Mouse (Mus musculus) limb, embryonic 15.5 days (tissue): Measurements from ENCODE around the gene Il12b. TPM values are rescaled to one million over a fixed set of nuclear protein-coding genes. Genes with fewer than 3 reads are reported as not detected.

Source experiments
- ATAC-seq: fragments of 200-750 bp; cut with Nextera tagmentation; 2 replicates; pipeline ENCODE4 v1.8.0; 2017; ENCODE audit warnings: low read depth, moderate TSS enrichment; ENCODE audit not compliant: insufficient number of reproducible peaks, low FRiP score, low TSS enrichment
- H3K27ac ChIP-seq: fragments of 300-500 bp; sonication (generic); 2 replicates; pipeline ENCODE4 v1.5.1; 2015; ENCODE audit warnings: moderate library complexity, mild to moderate bottlenecking, inconsistent platforms
- H3K27me3 ChIP-seq: fragments of 300-500 bp; sonication (generic); 2 replicates; pipeline ENCODE4 v1.6.1; 2015; ENCODE audit warnings: inconsistent platforms
- H3K36me3 ChIP-seq: fragments of 300-500 bp; sonication (generic); 2 replicates; pipeline ENCODE4 v1.6.1; 2015; ENCODE audit warnings: inconsistent platforms
- H3K4me1 ChIP-seq: fragments of 300-500 bp; sonication (generic); 2 replicates; pipeline ENCODE4 v1.6.1; 2015; ENCODE audit warnings: inconsistent platforms
- H3K4me2 ChIP-seq: fragments of 300-500 bp; sonication (generic); 2 replicates; pipeline ENCODE4 v1.6.1; 2015; ENCODE audit warnings: mild to moderate bottlenecking, inconsistent platforms
- H3K4me3 ChIP-seq: fragments of 300-500 bp; sonication (generic); 2 replicates; pipeline ENCODE4 v1.5.1; 2015; ENCODE audit warnings: mild to moderate bottlenecking, inconsistent platforms
- H3K9ac ChIP-seq: fragments of 300-500 bp; sonication (generic); 2 replicates; pipeline ENCODE4 v1.6.1; 2015; ENCODE audit warnings: inconsistent platforms
- H3K9me3 ChIP-seq: fragments of 300-500 bp; sonication (generic); 2 replicates; pipeline ENCODE4 v1.6.1; 2016; ENCODE audit warnings: inconsistent platforms
- WGBS: fragments of 180-500 bp; shearing (Covaris S2); methylation state at CpG from one replicate; pipeline ENCODE4 v1.1.7; 2015; 5-methylcytosine and 5-hydroxymethylcytosine counted together
- polyA plus RNA-seq: library from polyadenylated mRNA; unstranded; fragments of >200 nt; fragmentation: Nextera tagmentation; extraction: Ambion mirVana; gene quantifications from 2 replicates; pipeline ENCODE4 v1.2.1, GENCODE M21; 2015

Gene Il12b
- polyA plus RNA-seq, 1 experiment from 2014 or later: 0.08 TPM

GRCm38 (mm10) chr11:44395401-44395800 lies 4.5 kb upstream of the Il12b start:
- Histone ChIP-seq H3K36me3 (no peaks in the 10 kb centered on the region), H3K9me3 (no peaks in the 10 kb centered on the region), H3K27ac (no peak overlapping the region), H3K4me1 (peaks cover 6% of the 10 kb centered on the region; the same call in 1 of the 2 replicates), H3K4me2 (no peak overlapping the region), H3K9ac (no peak overlapping the region), H3K27me3 (0 out of 2 replicates have a peak, but pooled peaks cover 3% of the 10 kb centered on the region), H3K4me3 (no peak overlapping the region)
- no peak for ATAC-seq
- 88% methylated on average over 4 of the region's 4 CpGs for WGBS

GRCm38 (mm10) chr11:44397551-44397950 lies 2.3 kb upstream of the Il12b start:
- 60% methylated on average over 3 of the region's 3 CpGs for WGBS
- Histone ChIP-seq H3K9ac (no peak overlapping the region), H3K4me1 (peaks cover 6% of the 10 kb centered on the region; the same call in 1 of the 2 replicates), H3K4me2 (no peak overlapping the region), H3K9me3 (no peaks in the 10 kb centered on the region), H3K4me3 (no peak overlapping the region), H3K27me3 (0 out of 2 replicates have a peak, but pooled peaks cover 3% of the 10 kb centered on the region), H3K27ac (no peak overlapping the region), H3K36me3 (no peaks in the 10 kb centered on the region)
- ATAC-seq: no peak

DNA sequence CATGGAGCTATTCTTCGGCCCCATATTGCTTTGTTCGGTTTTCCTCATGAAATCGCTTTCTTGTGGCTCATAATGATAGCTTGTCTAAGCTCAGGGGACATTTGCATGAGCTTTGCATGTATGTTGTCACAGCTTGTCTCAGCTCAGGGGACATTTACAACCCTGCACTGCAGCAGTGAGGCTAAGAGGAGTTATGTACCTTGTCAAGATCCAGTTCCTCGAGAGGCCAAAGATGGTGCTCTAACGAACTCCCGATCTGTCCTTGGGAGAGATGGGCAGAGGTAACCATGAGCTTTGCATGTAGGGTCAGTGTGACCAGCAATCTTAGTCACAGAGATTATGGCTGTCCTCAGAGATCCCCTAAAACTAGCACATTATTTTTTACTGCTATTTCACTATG lies 1.5 kb upstream of the Il12b start:
- Histone ChIP-seq H3K27me3 (0 out of 2 replicates have a peak, but pooled peaks cover 3% of the 10 kb centered on the region), H3K27ac (no peak overlapping the region), H3K9ac (no peak overlapping the region), H3K4me3 (peak overlapping the region; percentile 38; the same call in 1 of the 2 replicates), H3K4me2 (peak overlapping the region; percentile 64; the same call in 1 of the 2 replicates), H3K36me3 (no peaks in the 10 kb centered on the region), H3K4me1 (peaks cover 6% of the 10 kb centered on the region; the same call in 1 of the 2 replicates), H3K9me3 (no peaks in the 10 kb centered on the region)
- 73% methylated on average over 6 of the region's 6 CpGs for WGBS
- no peak for ATAC-seq

GRCm38 (mm10) chr11:44398782-44399225 lies 1.1 kb upstream of the Il12b start:
- H3K9me3 ChIP-seq: no peaks in the 10 kb centered on the region
- H3K4me1 ChIP-seq: peaks cover 6% of the 10 kb centered on the region; the same call in 1 of the 2 replicates
- peak overlapping the region; percentile 38 for H3K4me3 ChIP-seq
- WGBS: 4% methylated on average over 20 of the region's 20 CpGs
- no peak for ATAC-seq
- peak overlapping the region; percentile 64 for H3K4me2 ChIP-seq
- no peak overlapping the region for H3K9ac ChIP-seq
- no peak overlapping the region for H3K27ac ChIP-seq
- 0 out of 2 replicates have a peak, but pooled peaks cover 3% of the 10 kb centered on the region for H3K27me3 ChIP-seq
- H3K36me3 ChIP-seq: no peaks in the 10 kb centered on the region

DNA sequence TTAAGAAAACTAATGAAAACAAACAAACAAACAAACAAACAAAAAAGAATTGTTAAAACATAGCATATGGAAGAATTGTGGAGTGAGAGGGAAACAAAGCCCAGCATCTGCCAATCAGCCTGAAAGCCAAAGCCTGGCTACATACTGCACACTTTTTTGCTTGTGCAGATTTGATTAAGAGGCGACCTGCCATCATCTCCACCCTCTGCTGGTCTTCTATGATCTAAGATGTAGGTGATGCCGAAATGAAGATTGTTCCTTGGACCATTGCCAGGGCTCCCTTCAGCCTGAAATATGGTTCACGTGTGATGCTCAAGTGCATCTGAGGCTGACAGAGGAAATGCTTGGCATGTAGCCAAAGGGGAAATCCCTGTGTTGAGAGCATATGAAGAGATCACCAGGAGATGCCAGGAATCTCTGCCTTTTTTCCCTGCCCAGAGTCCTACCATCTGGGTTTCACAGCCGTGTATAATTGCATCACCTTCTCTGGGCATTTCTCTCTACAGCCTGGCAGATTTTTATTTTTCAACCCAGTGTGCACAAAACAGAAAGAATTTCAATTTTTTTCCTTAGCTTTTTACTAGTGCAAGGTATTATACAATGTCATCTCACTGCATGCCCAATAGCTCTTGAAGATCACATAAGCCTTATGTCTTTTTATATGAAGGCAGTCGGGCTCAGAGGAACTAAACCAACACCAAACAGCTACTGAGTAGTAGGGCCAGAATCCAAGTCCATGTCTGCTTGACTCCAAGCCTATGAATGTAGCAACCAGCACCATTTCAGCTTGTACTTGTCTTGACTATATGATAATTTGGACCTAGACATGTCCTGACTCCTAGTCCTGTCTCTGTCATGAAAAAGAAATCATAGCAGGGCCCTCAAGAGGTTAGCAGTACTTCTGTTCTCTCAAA lies 2.0 kb downstream of the Il12b start:
- H3K9me3 ChIP-seq: no peaks in the 10 kb centered on the region
- 40% methylated on average over 5 of the region's 5 CpGs for WGBS

GRCm38 (mm10) chr11:44405113-44405512 lies 5.2 kb downstream of the Il12b start:
- no peak overlapping the region for H3K4me2 ChIP-seq
- no peak overlapping the region for H3K9ac ChIP-seq
- no peak overlapping the region for H3K27ac ChIP-seq
- no peaks in the 10 kb centered on the region for H3K27me3 ChIP-seq
- H3K4me1 ChIP-seq: 0 out of 2 replicates have a peak, but pooled peaks cover 6% of the 10 kb centered on the region
- 68% methylated on average over 4 of the region's 4 CpGs for WGBS
- no peak for ATAC-seq
- no peaks in the 10 kb centered on the region for H3K36me3 ChIP-seq
- no peak overlapping the region for H3K4me3 ChIP-seq
- no peaks in the 10 kb centered on the region for H3K9me3 ChIP-seq

More for the DNA sequence above, 2.0 kb downstream of the Il12b start:
- no peak overlapping the region for H3K9ac ChIP-seq
- H3K4me2 ChIP-seq: no peak overlapping the region
- H3K27me3 ChIP-seq: 0 out of 2 replicates have a peak, but pooled peaks cover 3% of the 10 kb centered on the region
- no peaks in the 10 kb centered on the region for H3K36me3 ChIP-seq
- ATAC-seq: no peak
- peaks cover 6% of the 10 kb centered on the region; the same call in 1 of the 2 replicates for H3K4me1 ChIP-seq
- no peak overlapping the region for H3K27ac ChIP-seq
- H3K4me3 ChIP-seq: no peak overlapping the region

GRCm38 (mm10) chr11:44405961-44406360 lies 6.1 kb downstream of the Il12b start:
- WGBS: 26% methylated on average over 1 of the region's 1 CpGs
- no peak for ATAC-seq
- Histone ChIP-seq H3K27me3 (no peaks in the 10 kb centered on the region), H3K4me2 (no peak overlapping the region), H3K27ac (no peak overlapping the region), H3K36me3 (no peaks in the 10 kb centered on the region), H3K4me3 (no peak overlapping the region), H3K9me3 (no peaks in the 10 kb centered on the region), H3K4me1 (0 out of 2 replicates have a peak, but pooled peaks cover 6% of the 10 kb centered on the region), H3K9ac (no peak overlapping the region)

DNA sequence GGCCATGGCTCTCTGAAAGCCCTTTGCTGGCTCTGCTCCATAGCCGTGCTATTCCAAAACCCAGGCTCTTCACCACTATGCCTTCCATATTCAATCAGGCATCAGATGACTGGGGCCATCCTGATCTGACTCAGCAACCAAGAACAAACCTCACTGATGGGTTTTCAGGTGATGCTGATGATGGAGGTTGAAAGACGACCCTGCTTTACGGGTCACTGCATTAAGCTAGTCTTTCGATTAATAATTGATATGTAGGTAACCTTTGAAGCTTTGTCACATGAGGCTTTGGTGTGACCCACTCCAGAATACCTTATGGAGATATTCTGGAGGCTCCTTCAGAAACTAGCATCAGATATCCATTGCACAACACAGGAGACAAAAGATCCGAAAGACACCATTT lies 6.6 kb downstream of the Il12b start:
- H3K4me1 ChIP-seq: 0 out of 2 replicates have a peak, but pooled peaks cover 6% of the 10 kb centered on the region
- H3K9me3 ChIP-seq: no peaks in the 10 kb centered on the region
- no peaks in the 10 kb centered on the region for H3K27me3 ChIP-seq
- H3K4me2 ChIP-seq: no peak overlapping the region
- no peak overlapping the region for H3K4me3 ChIP-seq
- H3K9ac ChIP-seq: no peak overlapping the region
- H3K36me3 ChIP-seq: no peaks in the 10 kb centered on the region
- no peak for ATAC-seq
- H3K27ac ChIP-seq: no peak overlapping the region
- WGBS: 79% methylated on average over 5 of the region's 5 CpGs

- H3K4me3 ChIP-seq: no peak overlapping the region
- WGBS: 22% methylated on average over 5 of the region's 5 CpGs
- no peak overlapping the region for H3K9ac ChIP-seq
- 0 out of 2 replicates have a peak, but pooled peaks cover 6% of the 10 kb centered on the region for H3K4me1 ChIP-seq
- no peak for ATAC-seq
- no peak overlapping the region for H3K4me2 ChIP-seq
- H3K36me3 ChIP-seq: no peaks in the 10 kb centered on the region
- H3K9me3 ChIP-seq: no peaks in the 10 kb centered on the region
- H3K27me3 ChIP-seq: no peaks in the 10 kb centered on the region
- no peak overlapping the region for H3K27ac ChIP-seq
Observed at GRCm38 (mm10) chr11:44408626-44409025, 8.8 kb downstream of the Il12b start.

GRCm38 (mm10) chr11:44410413-44410812 lies 10.6 kb downstream of the Il12b start:
- H3K27ac ChIP-seq: no peak overlapping the region
- 40% methylated on average over 3 of the region's 3 CpGs for whole genome bisulfite sequencing

DNA sequence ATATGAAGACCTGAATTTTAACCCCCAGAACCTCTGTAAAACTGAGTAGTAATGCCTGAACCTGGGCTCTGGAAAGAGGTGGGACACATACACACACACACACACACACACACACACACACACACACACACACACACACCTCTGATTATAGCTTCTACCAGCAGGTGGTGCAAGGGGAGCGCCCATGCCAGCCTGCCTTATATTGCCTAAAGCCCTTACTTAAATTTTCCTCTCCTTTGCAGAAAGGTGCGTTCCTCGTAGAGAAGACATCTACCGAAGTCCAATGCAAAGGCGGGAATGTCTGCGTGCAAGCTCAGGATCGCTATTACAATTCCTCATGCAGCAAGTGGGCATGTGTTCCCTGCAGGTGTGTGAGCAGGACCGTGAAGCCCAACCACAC lies 12.4 kb downstream of the Il12b start:
- WGBS: 62% methylated on average over 8 of the region's 8 CpGs
- Histone ChIP-seq H3K9me3 (no peaks in the 10 kb centered on the region), H3K4me1 (0 out of 2 replicates have a peak, but pooled peaks cover 6% of the 10 kb centered on the region), H3K27me3 (no peaks in the 10 kb centered on the region), H3K36me3 (no peaks in the 10 kb centered on the region), H3K27ac (no peak overlapping the region), H3K4me3 (no peak overlapping the region), H3K9ac (no peak overlapping the region), H3K4me2 (no peak overlapping the region)
- ATAC-seq: no peak

More at GRCm38 (mm10) chr11:44410413-44410812, 10.6 kb downstream of the Il12b start:
- H3K9me3 ChIP-seq: no peaks in the 10 kb centered on the region
- H3K36me3 ChIP-seq: no peaks in the 10 kb centered on the region
- no peaks in the 10 kb centered on the region for H3K27me3 ChIP-seq
- 0 out of 2 replicates have a peak, but pooled peaks cover 6% of the 10 kb centered on the region for H3K4me1 ChIP-seq
- H3K9ac ChIP-seq: no peak overlapping the region
- no peak for ATAC-seq
- no peak overlapping the region for H3K4me2 ChIP-seq
- no peak overlapping the region for H3K4me3 ChIP-seq

DNA sequence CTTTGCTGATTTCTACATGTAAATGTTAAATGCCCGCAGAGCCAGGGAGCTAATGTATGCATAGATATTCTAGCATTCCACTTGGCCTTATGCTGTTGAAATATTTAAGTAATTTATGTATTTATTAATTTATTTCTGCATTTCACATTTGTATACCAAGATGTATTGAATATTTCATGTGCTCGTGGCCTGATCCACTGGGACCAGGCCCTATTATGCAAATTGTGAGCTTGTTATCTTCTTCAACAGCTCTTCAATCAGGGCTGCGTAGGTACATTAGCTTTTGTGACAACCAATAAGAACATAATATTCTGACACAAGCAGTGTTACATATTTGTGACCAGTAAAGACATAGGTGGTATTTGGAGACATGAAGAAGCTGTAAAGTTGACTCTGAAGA lies 13.5 kb downstream of the Il12b start:
- WGBS: 85% methylated on average over 3 of the region's 3 CpGs
- no peak for ATAC-seq
- no peak overlapping the region for H3K9ac ChIP-seq

More for the DNA sequence above, 13.5 kb downstream of the Il12b start:
- Histone ChIP-seq H3K9me3 (no peaks in the 10 kb centered on the region), H3K4me2 (no peak overlapping the region), H3K27ac (no peak overlapping the region), H3K4me1 (0 out of 2 replicates have a peak, but pooled peaks cover 6% of the 10 kb centered on the region), H3K4me3 (no peak overlapping the region), H3K36me3 (no peaks in the 10 kb centered on the region), H3K27me3 (no peaks in the 10 kb centered on the region)
